Mouse (Mus musculus) brain, embryonic 14.5 days (tissue): ENCODE results near the gene Get4.

Source experiments
- CTCF ChIP-seq: fragments of 200-500 bp; IDR thresholded peaks from 2 replicates; pipeline ENCODE4 v1.5.1; 2012; ENCODE audit warnings: inconsistent platforms, mild to moderate bottlenecking, moderate library complexity, borderline replicate concordance; ENCODE audit not compliant: insufficient read depth, insufficient read length; ENCODE audit errors: extremely low read depth
- POLR2A ChIP-seq: fragments of 200-500 bp; IDR thresholded peaks from 2 replicates; pipeline ENCODE4 v1.6.1; 2012; ENCODE audit warnings: mild to moderate bottlenecking, inconsistent platforms, borderline replicate concordance; ENCODE audit not compliant: poor library complexity, insufficient read depth, insufficient read length, severe bottlenecking; ENCODE audit errors: extremely low read depth

DNA sequence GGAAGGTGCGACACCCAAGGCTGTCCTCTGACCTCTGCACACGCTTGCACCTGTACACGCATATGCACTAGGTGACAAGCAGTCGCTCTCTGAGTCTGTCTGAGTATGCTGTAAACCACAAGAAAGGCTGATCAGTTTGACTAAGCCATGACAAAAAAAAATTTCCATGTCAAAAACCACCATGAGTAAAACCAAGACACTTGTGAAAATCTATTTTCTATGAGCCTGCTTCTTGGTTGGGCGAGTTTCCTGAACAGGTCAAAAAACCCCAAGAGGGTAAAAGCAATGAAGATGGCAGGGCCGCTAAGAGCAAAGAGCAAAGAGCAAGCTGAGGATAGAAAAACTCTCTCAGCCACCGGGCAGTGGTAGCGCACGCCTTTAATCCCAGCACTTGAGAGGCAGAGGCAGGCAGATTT lies 51.5 kb downstream of the Get4 start:
- TF ChIP-seq POLR2A (no peak), CTCF (no peak)
